Mouse (Mus musculus) mature B cell (primary cell): Measurements from ENCODE around the gene D130043K22Rik.

Source experiments
- in situ Hi-C: fragments of 300-500 bp; cut with MboI; formaldehyde crosslinking; loops from 2 replicates; pipeline ENCODE4 v1.14.3; 2019

Gene D130043K22Rik

GRCm38 (mm10) chr13:24844983-24845955 lies at the start of gene D130043K22Rik:
Gene D130043K22Rik, plus strand, starts transcription at chr13:24845135.
- in situ Hi-C loops = no loop called here

- in situ Hi-C loops = no loop called here
Measured at GRCm38 (mm10) chr13:24798686-24799085, 46.2 kb upstream of the D130043K22Rik start.

GRCm38 (mm10) chr13:24799378-24799777 lies 45.6 kb upstream of the D130043K22Rik start:
- in situ Hi-C loops = no loop called here

GRCm38 (mm10) chr13:24799925-24800673 lies 44.8 kb upstream of the D130043K22Rik start:
- in situ Hi-C loops = no loop called here

GRCm38 (mm10) chr13:24800674-24801307 lies 44.1 kb upstream of the D130043K22Rik start:
- in situ Hi-C loops = no loop called here

GRCm38 (mm10) chr13:24801308-24801921 lies 43.5 kb upstream of the D130043K22Rik start, which contains the start of gene BC005537:
Gene BC005537, plus strand, starts transcription at chr13:24801657.
- in situ Hi-C loops = no loop called here

GRCm38 (mm10) chr13:24802131-24802691 lies 42.7 kb upstream of the D130043K22Rik start:
- in situ Hi-C loops = no loop called here

- in situ Hi-C loops = no loop called here
Measured at GRCm38 (mm10) chr13:24803196-24803595, 41.7 kb upstream of the D130043K22Rik start.

GRCm38 (mm10) chr13:24806079-24806478 lies 38.9 kb upstream of the D130043K22Rik start:
- in situ Hi-C loops = no loop called here

GRCm38 (mm10) chr13:24812521-24812920 lies 32.4 kb upstream of the D130043K22Rik start:
- in situ Hi-C loops = no loop called here

GRCm38 (mm10) chr13:24814616-24815015 lies 30.3 kb upstream of the D130043K22Rik start:
- in situ Hi-C loops = no loop called here

- in situ Hi-C loops = no loop called here
Measured at GRCm38 (mm10) chr13:24816125-24817092, 28.5 kb upstream of the D130043K22Rik start.

- in situ Hi-C loops = no loop called here
Measured at GRCm38 (mm10) chr13:24819931-24820330, 25.0 kb upstream of the D130043K22Rik start.

- in situ Hi-C loops = no loop called here
Measured at GRCm38 (mm10) chr13:24822663-24823343, 22.1 kb upstream of the D130043K22Rik start.

- in situ Hi-C loops = no loop called here
Measured at GRCm38 (mm10) chr13:24824647-24825046, 20.3 kb upstream of the D130043K22Rik start.

- in situ Hi-C loops = no loop called here
Measured at GRCm38 (mm10) chr13:24825587-24825986, 19.3 kb upstream of the D130043K22Rik start.

GRCm38 (mm10) chr13:24826116-24826515 lies 18.8 kb upstream of the D130043K22Rik start:
- in situ Hi-C loops = no loop called here

GRCm38 (mm10) chr13:24830756-24831352 lies 14.1 kb upstream of the D130043K22Rik start:
- in situ Hi-C loops = no loop called here
